Mouse (Mus musculus): ENCODE measurements at regions not wholly inside any gene's neighbourhood (a gene's known extent, or its start where the extent isn't known, plus 50 kb on each side); places are given as distances from the start of the nearest gene placed in this dataset.

DNA sequence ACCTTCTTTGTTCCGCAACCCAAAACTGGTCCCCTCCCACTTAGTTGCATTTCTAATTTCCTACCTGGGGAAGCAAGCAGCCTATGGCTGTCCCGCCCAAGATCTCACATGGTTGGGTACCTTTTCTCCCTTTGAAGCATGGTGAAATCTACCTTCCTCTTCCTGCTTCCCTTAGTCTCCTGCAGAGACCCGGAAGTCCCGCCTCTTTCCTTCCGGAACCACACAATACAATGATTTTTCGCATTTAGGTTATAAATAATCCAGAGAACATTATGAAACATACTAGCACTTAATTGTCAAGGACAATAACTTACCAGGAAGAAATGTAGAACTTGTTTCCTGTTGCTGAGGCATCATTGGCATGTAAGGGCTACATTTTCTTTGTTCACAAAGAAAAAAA lies 58.8 kb downstream of the 1700009N14Rik start:
- 94% methylated on average over 6 of the region's 6 CpGs for WGBS
- no peak overlapping the region for H3K9ac ChIP-seq
- no peak overlapping the region for H3K4me2 ChIP-seq (ENCODE audit: low read depth)
- H3K4me3 ChIP-seq (ENCODE audit: low read depth, low read length), result no peak overlapping the region
- no peak for TF ChIP-seq CTCF (IDR thresholded peaks at IDR 0.05; ENCODE audit: low read depth)
- ATAC-seq (no peak), DNase-seq (no peak)
- H3K9me3 ChIP-seq (ENCODE audit: low read length), result no peaks in the 10 kb centered on the region
- no peak overlapping the region for H3K27ac ChIP-seq (ENCODE audit: low read depth, low read length)
- H3K27me3 ChIP-seq (ENCODE audit: insufficient read depth, low read length), result no peaks in the 10 kb centered on the region
- H3K4me1 ChIP-seq (ENCODE audit: insufficient read depth), result no peaks in the 10 kb centered on the region
- no peaks in the 10 kb centered on the region for H3K36me3 ChIP-seq (ENCODE audit: insufficient read depth)

DNA sequence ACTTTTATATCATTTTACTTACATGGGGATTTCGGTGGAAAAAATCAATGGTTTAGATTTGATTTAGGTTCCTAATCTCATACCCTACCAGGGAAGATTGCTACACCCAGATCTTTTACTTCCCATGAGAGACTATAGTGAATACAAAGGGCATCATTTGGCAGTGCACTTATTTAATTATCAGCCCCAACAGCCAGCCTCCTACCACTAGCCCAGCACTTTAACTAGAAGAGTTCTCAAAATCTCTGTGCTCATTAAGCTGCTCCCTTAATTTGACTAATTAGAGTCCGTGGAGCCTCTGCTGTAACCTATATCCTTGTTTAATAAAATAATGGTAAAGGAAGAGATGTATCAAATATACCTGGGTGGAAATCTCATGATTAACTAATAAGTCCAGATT lies 77.4 kb downstream of the 1700009N14Rik start:
- no peak for ATAC-seq
- Histone ChIP-seq H3K36me3 (ENCODE audit: insufficient read depth) (no peaks in the 10 kb centered on the region), H3K4me1 (ENCODE audit: insufficient read depth) (no peaks in the 10 kb centered on the region), H3K4me3 (ENCODE audit: low read depth, low read length) (no peak overlapping the region), H3K27ac (ENCODE audit: low read depth, low read length) (no peak overlapping the region), H3K27me3 (ENCODE audit: insufficient read depth, low read length) (no peaks in the 10 kb centered on the region), H3K9me3 (ENCODE audit: low read length) (no peaks in the 10 kb centered on the region), H3K9ac (no peak overlapping the region), H3K4me2 (ENCODE audit: low read depth) (no peak overlapping the region)
- DNase-seq, result no peak
- TF ChIP-seq CTCF (IDR thresholded peaks at IDR 0.05; ENCODE audit: low read depth), result no peak
- WGBS, result 44% methylated on average over 2 of the region's 2 CpGs

DNA sequence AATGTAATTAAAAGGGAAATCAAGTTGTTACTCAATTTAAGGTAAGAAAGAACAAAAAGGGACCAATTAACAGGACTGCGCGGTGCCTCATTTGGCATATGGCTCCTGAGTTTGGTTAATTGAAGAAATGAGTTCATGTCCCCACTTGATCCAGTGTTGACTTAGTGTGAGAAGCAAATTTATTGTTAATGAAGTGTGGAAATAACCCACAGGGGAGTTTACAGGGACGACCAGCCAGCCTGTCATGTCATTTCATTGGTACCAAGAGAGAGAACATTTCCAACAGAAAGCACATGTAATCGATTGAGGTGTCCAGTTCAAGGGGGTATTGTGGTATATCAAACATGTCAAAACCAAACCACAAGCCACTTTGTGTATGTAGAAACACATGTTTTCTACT lies 78.6 kb downstream of the 1700009N14Rik start:
- no peak overlapping the region for H3K27ac ChIP-seq (ENCODE audit: low read depth, low read length)
- no peak for ATAC-seq
- no peaks in the 10 kb centered on the region for H3K9me3 ChIP-seq (ENCODE audit: low read length)
- no peaks in the 10 kb centered on the region for H3K36me3 ChIP-seq (ENCODE audit: insufficient read depth)
- no peaks in the 10 kb centered on the region for H3K27me3 ChIP-seq (ENCODE audit: insufficient read depth, low read length)
- H3K4me1 ChIP-seq (ENCODE audit: insufficient read depth), result no peaks in the 10 kb centered on the region
- no peak for TF ChIP-seq CTCF (IDR thresholded peaks at IDR 0.05; ENCODE audit: low read depth)
- WGBS, result 45% methylated on average over 4 of the region's 4 CpGs
- no peak overlapping the region for H3K4me2 ChIP-seq (ENCODE audit: low read depth)
- no peak overlapping the region for H3K9ac ChIP-seq
- no peak overlapping the region for H3K4me3 ChIP-seq (ENCODE audit: low read depth, low read length)
- DNase-seq, result no peak

DNA sequence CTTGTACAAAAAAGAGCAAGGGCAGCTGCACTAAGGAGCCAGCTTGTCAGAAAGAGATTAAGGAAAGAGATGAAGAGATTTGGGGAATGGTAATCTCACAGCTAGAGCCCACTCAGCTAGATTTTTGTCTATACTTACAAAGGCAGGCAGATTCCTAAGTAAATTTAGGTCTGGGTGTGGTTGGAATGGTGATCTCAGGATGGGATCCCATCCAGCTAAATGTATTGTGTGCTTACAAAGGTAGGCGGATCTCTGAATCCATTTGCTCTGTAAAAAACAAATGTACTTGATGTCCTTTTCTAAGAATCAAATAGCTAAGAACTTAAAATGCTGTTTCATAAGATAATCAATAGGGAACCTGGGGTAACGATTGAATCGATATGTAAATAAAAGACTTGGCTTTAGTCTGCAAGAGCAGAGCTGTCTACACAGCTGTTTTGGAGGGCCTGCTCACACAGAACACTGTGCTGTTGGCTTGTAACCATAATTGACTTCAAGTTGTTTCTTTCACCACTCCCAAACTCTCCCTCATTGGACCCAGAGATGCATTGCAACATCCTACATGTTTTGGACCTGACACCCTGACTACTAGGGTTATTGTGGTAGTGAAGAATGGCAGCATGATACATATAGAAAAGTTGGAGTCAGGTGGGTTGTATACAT lies 106.1 kb downstream of the 1700009N14Rik start:
- DNase-seq, result no peak
- no peak for ATAC-seq
- H3K9me3 ChIP-seq (ENCODE audit: low read length), result no peaks in the 10 kb centered on the region
- H3K9ac ChIP-seq, result no peak overlapping the region
- no peaks in the 10 kb centered on the region for H3K4me1 ChIP-seq (ENCODE audit: insufficient read depth)
- WGBS, result 81% methylated on average over 3 of the region's 3 CpGs
- no peak overlapping the region for H3K4me2 ChIP-seq (ENCODE audit: low read depth)
- no peaks in the 10 kb centered on the region for H3K27me3 ChIP-seq (ENCODE audit: insufficient read depth, low read length)
- no peak for TF ChIP-seq CTCF (IDR thresholded peaks at IDR 0.05; ENCODE audit: low read depth)
- H3K4me3 ChIP-seq (ENCODE audit: low read depth, low read length), result no peak overlapping the region
- H3K27ac ChIP-seq (ENCODE audit: low read depth, low read length), result no peak overlapping the region
- H3K36me3 ChIP-seq (ENCODE audit: insufficient read depth), result no peaks in the 10 kb centered on the region

DNA sequence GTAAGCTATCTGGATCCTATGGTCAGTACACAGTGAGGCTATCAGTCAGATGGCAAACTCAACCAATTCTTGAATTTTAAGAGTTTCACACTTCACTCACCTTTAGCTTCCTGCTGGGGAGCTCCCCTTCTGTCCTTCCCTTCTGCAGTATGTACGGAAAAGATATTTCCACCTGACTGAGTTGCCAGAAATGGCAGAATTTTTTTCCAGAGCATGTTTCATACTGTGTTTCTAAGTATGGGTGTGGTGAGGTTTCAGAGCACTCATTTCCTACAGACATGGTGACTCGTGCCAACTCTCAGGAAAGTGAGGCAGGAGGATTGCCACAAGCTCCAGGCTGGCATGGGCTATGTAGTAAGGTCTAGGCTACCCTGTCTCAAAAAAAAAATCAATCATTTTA lies 147.3 kb downstream of the 1700009N14Rik start:
- Histone ChIP-seq H3K4me1 (ENCODE audit: insufficient read depth) (no peaks in the 10 kb centered on the region), H3K36me3 (ENCODE audit: insufficient read depth) (no peaks in the 10 kb centered on the region), H3K9me3 (ENCODE audit: low read length) (no peaks in the 10 kb centered on the region), H3K4me3 (ENCODE audit: low read depth, low read length) (no peak overlapping the region), H3K27ac (ENCODE audit: low read depth, low read length) (no peak overlapping the region), H3K4me2 (ENCODE audit: low read depth) (no peak overlapping the region), H3K27me3 (ENCODE audit: insufficient read depth, low read length) (no peaks in the 10 kb centered on the region), H3K9ac (no peak overlapping the region)
- no peak for DNase-seq
- 74% methylated on average over 2 of the region's 2 CpGs for WGBS
- ATAC-seq, result no peak
- no peak for TF ChIP-seq CTCF (IDR thresholded peaks at IDR 0.05; ENCODE audit: low read depth)

DNA sequence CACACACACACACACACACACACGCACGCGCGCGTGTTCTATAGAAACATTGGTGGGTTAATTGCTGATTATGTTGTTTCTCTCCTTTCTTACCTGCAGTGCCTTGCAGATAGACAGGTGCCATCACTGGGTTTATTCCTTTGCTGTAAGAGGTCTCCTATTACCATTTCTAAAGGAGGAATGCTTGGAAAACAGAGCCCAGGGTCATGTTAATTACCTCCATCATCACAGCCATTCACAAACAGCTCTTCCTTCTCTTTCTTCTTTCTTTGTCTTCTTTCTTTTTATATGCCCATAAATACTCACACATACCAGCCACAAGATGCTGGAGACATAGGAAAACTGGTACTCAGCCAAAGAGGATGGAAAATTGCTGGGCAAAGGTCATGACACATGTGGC lies 155.0 kb downstream of the 1700009N14Rik start:
- H3K27me3 ChIP-seq (ENCODE audit: insufficient read depth, low read length), result no peaks in the 10 kb centered on the region
- H3K9me3 ChIP-seq (ENCODE audit: low read length), result no peaks in the 10 kb centered on the region
- no peak overlapping the region for H3K27ac ChIP-seq (ENCODE audit: low read depth, low read length)
- no peaks in the 10 kb centered on the region for H3K36me3 ChIP-seq (ENCODE audit: insufficient read depth)
- no peak overlapping the region for H3K9ac ChIP-seq
- TF ChIP-seq CTCF (IDR thresholded peaks at IDR 0.05; ENCODE audit: low read depth), result no peak
- no peak overlapping the region for H3K4me3 ChIP-seq (ENCODE audit: low read depth, low read length)
- H3K4me1 ChIP-seq (ENCODE audit: insufficient read depth), result no peaks in the 10 kb centered on the region
- WGBS, result 96% methylated on average over 5 of the region's 5 CpGs
- no peak for DNase-seq
- ATAC-seq, result no peak
- H3K4me2 ChIP-seq (ENCODE audit: low read depth), result no peak overlapping the region

DNA sequence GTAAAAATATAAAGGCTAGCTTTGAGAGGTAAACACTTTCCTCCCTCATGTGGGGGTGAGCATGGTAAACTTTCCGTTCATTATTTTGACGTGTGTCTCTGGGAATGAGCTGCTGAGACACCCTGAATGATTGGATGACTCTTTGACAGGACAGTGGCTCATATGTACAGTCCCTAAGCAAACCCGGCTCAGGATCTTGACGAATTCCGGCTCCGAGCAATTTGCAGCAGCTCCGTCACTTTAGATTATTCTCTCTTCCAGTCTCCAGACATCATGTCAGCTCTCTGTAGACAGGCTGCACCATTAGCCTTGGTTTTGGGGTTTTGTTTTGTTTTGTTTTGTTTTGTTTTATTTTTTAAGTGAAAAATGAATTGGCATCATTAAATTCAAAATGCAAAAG lies 194.0 kb downstream of the 1700009N14Rik start:
- Histone ChIP-seq H3K9me3 (ENCODE audit: low read length) (no peaks in the 10 kb centered on the region), H3K4me2 (ENCODE audit: low read depth) (no peak overlapping the region), H3K36me3 (ENCODE audit: insufficient read depth) (no peaks in the 10 kb centered on the region), H3K9ac (no peak overlapping the region), H3K27ac (ENCODE audit: low read depth, low read length) (no peak overlapping the region), H3K4me1 (ENCODE audit: insufficient read depth) (no peaks in the 10 kb centered on the region), H3K4me3 (ENCODE audit: low read depth, low read length) (no peak overlapping the region), H3K27me3 (ENCODE audit: insufficient read depth, low read length) (no peaks in the 10 kb centered on the region)
- no peak for TF ChIP-seq CTCF (IDR thresholded peaks at IDR 0.05; ENCODE audit: low read depth)
- no peak for ATAC-seq
- WGBS, result 84% methylated on average over 7 of the region's 7 CpGs
- no peak for DNase-seq
